Mouse (Mus musculus) hematopoietic multipotent progenitor cell, adult 10-12 weeks (in vitro differentiated cells): ENCODE results near the gene Zbtb22. TPM values are rescaled to one million over a fixed set of nuclear protein-coding genes. Genes with fewer than 3 reads are reported as not detected.

Source experiments
- polyA plus RNA-seq: library from polyadenylated mRNA; stranded (reverse); fragments of >175 nt; gene quantifications from 2 replicates; pipeline ENCODE4 v1.2.3, GENCODE M21; 2012; ENCODE audit warnings: low replicate concordance

The Zbtb22 gene
- 63.9 and 83.1 TPM in 2 replicates for polyA plus RNA-seq

DNA sequence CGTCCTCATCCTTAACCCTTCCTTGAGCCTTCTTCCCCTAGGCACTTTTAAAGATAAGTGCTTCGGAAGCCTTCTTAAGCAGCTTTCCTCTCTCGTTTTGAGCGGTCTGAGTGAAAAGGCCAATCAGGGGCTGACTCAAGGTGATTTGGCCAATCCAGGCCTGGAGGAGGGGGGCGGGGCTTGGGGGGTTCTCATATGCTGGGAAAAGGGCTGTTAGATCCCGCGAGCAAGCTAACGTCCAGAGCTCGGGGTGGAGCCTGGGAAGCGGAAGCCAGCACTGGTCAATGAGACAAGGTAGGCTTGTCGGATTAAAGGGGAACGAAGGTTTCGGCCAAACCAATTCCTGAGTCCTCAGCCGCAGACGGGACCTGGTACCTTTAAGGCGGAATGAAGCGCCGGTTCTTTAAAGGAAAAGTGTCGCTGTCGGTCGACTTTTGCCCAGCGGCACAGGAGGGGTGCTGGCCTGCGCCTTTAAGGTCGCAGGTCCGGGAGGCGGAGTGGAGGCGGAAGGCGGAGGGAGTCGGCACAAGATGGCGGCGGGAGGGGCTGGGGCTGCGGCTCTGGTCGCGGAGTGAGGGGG lies at the start of gene Zbtb22, which contains the start of gene Tapbp:
TSS of gene Zbtb22 (plus strand) at position 234 of the 580 bp plus-strand sequence.
TSS of gene Tapbp (plus strand) at position 229 of the 580 bp plus-strand sequence.

DNA sequence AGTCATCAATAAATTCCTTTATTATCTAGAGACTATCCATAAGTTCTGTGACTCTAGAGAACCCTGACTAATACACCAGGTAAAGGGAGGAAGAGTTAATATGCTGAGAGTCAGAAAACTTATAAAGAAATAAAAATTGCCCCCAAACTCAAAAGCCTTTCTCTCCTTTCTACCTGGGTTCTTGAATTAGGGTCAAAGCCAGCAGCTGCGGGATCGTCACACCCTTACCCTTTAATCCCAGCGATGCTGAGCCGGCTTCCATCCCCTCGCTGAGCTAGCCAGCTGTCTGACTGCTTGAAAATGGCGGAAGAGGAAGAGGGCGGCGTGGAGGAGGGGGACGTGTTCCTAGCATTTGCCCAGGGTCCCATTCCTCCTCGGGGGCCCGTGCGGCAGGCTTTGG lies 42.2 kb upstream of the Zbtb22 start, which contains the start of gene Gm7029:
TSS of gene Gm7029 (plus strand) at position 301 of the 400 bp plus-strand sequence.

GRCm38 (mm10) chr17:33890533-33891059 lies 25.1 kb upstream of the Zbtb22 start, which contains the start of gene Kifc1:
TSS of gene Kifc1 (minus strand) at chr17:33890661.

DNA sequence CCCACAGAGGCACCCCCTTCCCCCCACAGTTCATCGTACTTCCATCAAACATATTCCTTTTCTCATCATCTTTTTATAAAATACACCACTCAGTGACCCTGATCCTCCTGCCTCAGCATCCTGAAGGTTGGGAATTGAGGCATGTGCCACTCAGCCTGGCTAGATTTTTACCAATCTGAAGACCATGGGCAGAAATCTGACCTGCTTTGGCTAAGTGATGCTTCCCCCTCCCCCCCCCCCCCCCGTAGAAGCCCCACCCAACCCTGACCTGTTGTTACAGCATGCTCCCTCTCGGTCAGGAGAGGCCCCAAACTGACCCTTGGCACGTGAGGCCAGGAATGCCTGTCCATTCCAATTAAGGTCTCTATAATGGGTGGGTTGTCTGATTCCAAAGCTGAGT lies 10.9 kb upstream of the Zbtb22 start, which contains the start of gene Platr17:
TSS of gene Platr17 (plus strand) at position 301 of the 400 bp plus-strand sequence.

DNA sequence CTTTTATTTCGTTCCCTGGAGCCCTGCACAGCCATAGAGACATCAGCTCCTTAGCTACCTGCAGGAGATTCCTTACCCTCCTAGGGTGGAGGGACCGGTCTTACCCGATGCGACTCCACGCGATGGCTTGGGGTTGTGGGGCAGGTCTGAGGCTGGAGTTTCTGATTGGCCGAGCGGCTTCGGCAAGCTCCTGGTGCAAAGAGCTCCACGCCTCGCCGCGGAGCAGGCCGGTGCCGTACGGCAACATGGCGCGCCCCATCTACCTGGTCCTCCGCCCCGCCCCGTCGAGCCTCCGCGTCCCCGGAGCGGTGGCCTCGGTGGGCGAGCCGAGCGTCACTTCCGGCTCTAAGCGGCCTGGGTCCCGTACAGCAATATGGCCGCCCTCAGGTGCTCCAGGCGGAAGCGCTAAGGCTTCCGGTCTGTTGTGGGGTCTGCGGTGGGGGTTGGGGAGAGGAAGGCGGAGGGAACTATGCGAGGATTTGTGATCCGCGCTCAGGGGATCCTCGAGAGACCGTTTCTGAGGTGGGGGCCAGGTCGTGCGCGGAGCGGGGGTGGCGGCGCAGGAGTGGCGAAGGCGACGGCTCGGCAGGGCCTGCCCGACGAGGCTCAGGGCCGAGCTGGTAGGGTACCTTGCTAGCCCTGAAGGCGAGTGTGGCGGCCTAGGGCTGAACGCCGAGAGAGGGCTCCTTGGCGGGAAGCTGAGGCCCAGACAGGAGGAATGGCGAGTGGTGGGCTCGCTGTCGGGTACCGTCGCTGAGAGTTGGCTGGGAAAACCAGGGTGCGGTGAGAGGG lies 6.4 kb upstream of the Zbtb22 start, which contains the start of gene Daxx:
TSS of gene Daxx (plus strand) at position 338 of the 792 bp plus-strand sequence.

GRCm38 (mm10) chr17:33929371-33930279 lies 13.9 kb downstream of the Zbtb22 start, which contains the start of gene Rgl2:
TSS of gene Rgl2 (plus strand) at chr17:33929543.

DNA sequence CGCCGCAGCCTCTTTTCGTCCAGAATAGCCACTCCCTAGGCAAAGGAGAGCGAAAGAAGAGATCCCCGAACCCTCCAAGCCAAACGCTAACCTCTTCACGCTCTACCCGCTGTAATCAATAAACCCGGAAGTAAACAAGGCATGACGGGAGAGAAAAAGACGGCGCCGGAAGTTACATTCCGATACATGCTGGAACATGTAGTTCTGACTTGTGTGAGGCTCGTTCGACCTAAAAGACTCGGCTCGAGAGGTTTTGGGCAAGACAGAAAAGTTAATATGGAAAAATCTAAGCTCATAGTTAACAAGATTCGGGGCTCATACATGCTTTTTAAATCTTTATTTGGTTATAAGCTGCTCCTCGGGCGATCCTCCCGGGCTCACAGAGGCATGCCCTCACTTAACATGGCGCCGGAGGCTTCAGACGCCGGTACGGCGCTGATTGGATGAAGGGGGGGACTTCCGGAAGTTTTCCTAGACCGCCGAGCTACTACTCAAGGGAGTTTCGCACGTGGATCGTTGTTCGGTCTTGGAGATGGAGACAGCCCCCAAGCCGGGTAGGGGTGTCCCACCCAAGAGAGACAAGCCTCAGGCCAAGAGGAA lies 24.6 kb downstream of the Zbtb22 start, which contains the start of the genes Pfdn6 and Wdr46:
TSS of gene Pfdn6 (minus strand) at position 138 of the 600 bp plus-strand sequence.
TSS of gene Wdr46 (plus strand) at position 455 of the 600 bp plus-strand sequence.

GRCm38 (mm10) chr17:33951021-33951946 lies 35.6 kb downstream of the Zbtb22 start, which contains the start of gene B3galt4:
TSS of gene B3galt4 (minus strand) at chr17:33951488.

DNA sequence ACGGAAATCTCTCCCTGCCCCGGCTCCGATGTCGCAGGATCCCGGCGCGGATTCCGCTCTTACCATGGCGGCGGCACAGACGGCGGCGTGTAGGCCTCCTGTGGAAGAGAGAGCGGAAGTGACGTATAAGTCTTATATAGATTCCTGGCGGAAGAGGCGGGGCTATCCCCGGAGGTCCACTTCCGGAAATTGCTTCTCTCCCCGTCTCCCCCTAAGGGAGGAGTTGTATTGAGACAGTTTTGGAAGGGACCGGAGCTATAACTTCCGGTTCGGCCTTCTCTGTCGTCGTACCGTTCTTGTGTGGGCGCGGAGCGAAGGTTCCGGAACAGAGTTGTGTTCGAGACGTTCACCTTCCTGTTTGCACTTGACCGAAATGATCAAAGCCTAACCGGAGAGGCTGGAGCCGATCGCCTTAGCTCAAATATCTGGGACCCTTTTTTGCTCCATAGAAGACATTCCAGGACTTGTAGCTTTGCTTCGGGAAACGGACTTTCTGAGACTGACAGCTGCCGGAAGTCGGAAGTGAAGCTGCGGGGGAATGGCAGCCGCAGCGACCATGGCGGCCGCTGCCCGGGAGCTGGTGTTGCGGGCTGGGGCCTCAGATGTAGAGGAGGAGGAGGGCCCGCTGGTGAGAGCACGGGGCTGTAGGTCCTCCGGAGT lies 40.0 kb downstream of the Zbtb22 start, which contains the start of the genes Vps52 and Rps18:
TSS of gene Vps52 (plus strand) at position 258 of the 660 bp plus-strand sequence.
TSS of gene Rps18 (minus strand) at position 447 of the 660 bp plus-strand sequence.

Other genes with a start within 250 kb of the Zbtb22 start
- 541 and 779 TPM in 2 replicates for gene Hnrnpm, start 229.0 kb upstream of the Zbtb22 start, polyA plus RNA-seq
- 44.5 and 158 TPM in 2 replicates for gene March2, start 197.2 kb upstream of the Zbtb22 start, polyA plus RNA-seq
- gene Rab11b, start 155.4 kb upstream of the Zbtb22 start, polyA plus RNA-seq, result 143 and 241 TPM in 2 replicates
- 1.6 and 3.1 TPM in 2 replicates for gene Angptl4, start 134.1 kb upstream of the Zbtb22 start, polyA plus RNA-seq
- 1.7 and 2.4 TPM in 2 replicates for gene Kank3, start 105.4 kb upstream of the Zbtb22 start, polyA plus RNA-seq
- 248 and 4,845 TPM in 2 replicates for gene Rps28, start 91.3 kb upstream of the Zbtb22 start, polyA plus RNA-seq
- 396 and 428 TPM in 2 replicates for gene Ndufa7, start 91.3 kb upstream of the Zbtb22 start, polyA plus RNA-seq
- gene Cd320, start 72.8 kb upstream of the Zbtb22 start, polyA plus RNA-seq, result 7.4 and 13.7 TPM in 2 replicates
- gene Gm7029, start 42.1 kb upstream of the Zbtb22 start, polyA plus RNA-seq, result not detected in 2 replicates
- 8.0 and 16.7 TPM in 2 replicates for gene Kifc1, start 25.2 kb upstream of the Zbtb22 start, polyA plus RNA-seq
- not detected in 2 replicates for gene Platr17, start 10.8 kb upstream of the Zbtb22 start, polyA plus RNA-seq
- 44.3 and 55.2 TPM in 2 replicates for gene Daxx, start 6.5 kb upstream of the Zbtb22 start, polyA plus RNA-seq
- 1,240 and 2,267 TPM in 2 replicates for gene Tapbp, start within 50 bp of the Zbtb22 start, polyA plus RNA-seq
- gene Rgl2, start 13.6 kb downstream of the Zbtb22 start, polyA plus RNA-seq, result 344 and 699 TPM in 2 replicates
- gene Pfdn6, start 24.4 kb downstream of the Zbtb22 start, polyA plus RNA-seq, result 74.4 and 96.8 TPM in 2 replicates
- gene Wdr46, start 24.8 kb downstream of the Zbtb22 start, polyA plus RNA-seq, result 59.7 and 181 TPM in 2 replicates
- gene B3galt4, start 35.6 kb downstream of the Zbtb22 start, polyA plus RNA-seq, result 33.9 and 69.4 TPM in 2 replicates
- gene Vps52, start 39.9 kb downstream of the Zbtb22 start, polyA plus RNA-seq, result 65.1 and 130 TPM in 2 replicates
- 30.7 and 202 TPM in 2 replicates for gene Rps18, start 40.1 kb downstream of the Zbtb22 start, polyA plus RNA-seq
- gene H2-K1, start 84.4 kb downstream of the Zbtb22 start, polyA plus RNA-seq, result 1,004 and 3,373 TPM in 2 replicates
- 49.6 and 111 TPM in 2 replicates for gene Ring1, start 108.8 kb downstream of the Zbtb22 start, polyA plus RNA-seq
- 67.5 and 266 TPM in 2 replicates for gene H2-Ke6, start 112.2 kb downstream of the Zbtb22 start, polyA plus RNA-seq
- gene Slc39a7, start 115.8 kb downstream of the Zbtb22 start, polyA plus RNA-seq, result 46.1 and 74.3 TPM in 2 replicates
- gene Rxrb, start 115.9 kb downstream of the Zbtb22 start, polyA plus RNA-seq, result 155 and 353 TPM in 2 replicates
- 14.4 and 54.0 TPM in 2 replicates for gene Col11a2, start 123.5 kb downstream of the Zbtb22 start, polyA plus RNA-seq
- 55.1 and 259 TPM in 2 replicates for gene H2-Oa, start 176.4 kb downstream of the Zbtb22 start, polyA plus RNA-seq
- gene H2-DMa, start 203.6 kb downstream of the Zbtb22 start, polyA plus RNA-seq, result 140 and 479 TPM in 2 replicates
- 377 and 424 TPM in 2 replicates for gene Brd2, start 206.7 kb downstream of the Zbtb22 start, polyA plus RNA-seq
- gene H2-DMb2, start 227.4 kb downstream of the Zbtb22 start, polyA plus RNA-seq, result 454 and 462 TPM in 2 replicates
- gene H2-DMb1, start 237.2 kb downstream of the Zbtb22 start, polyA plus RNA-seq, result 22.9 and 41.1 TPM in 2 replicates